Mouse (Mus musculus) embryonic facial prominence, embryonic 11.5 days (tissue): ENCODE results near the gene Uqcr11. TPM values are rescaled to one million over a fixed set of nuclear protein-coding genes. Genes with fewer than 3 reads are reported as not detected.

Experiments
- ATAC-seq: fragments of 200-750 bp; cut with Nextera tagmentation; replicated peaks from 2 replicates; pipeline ENCODE4 v1.8.0; 2017; ENCODE audit warnings: low read depth; ENCODE audit not compliant: insufficient number of reproducible peaks, low FRiP score, low TSS enrichment
- DNase-seq: peaks from one replicate; pipeline ENCODE4 v3.0.0-alpha.2; 2015; ENCODE audit warnings: low spot score
- H3K27ac ChIP-seq: fragments of 300-500 bp; sonication (generic); replicated peaks from 2 replicates; pipeline ENCODE4 v1.5.1; 2014; ENCODE audit warnings: mild to moderate bottlenecking, low read depth, low read length, control low read depth
- H3K27me3 ChIP-seq: fragments of 300-500 bp; sonication (generic); 2 replicates; pipeline ENCODE4 v1.6.1; 2014; ENCODE audit warnings: mild to moderate bottlenecking, low read length, moderate library complexity, mixed read lengths; ENCODE audit not compliant: control insufficient read depth, insufficient read depth
- H3K36me3 ChIP-seq: fragments of 300-500 bp; sonication (generic); replicated peaks from 2 replicates; pipeline ENCODE4 v1.6.1; 2014; ENCODE audit warnings: low read depth, mild to moderate bottlenecking, low read length, moderate library complexity, mixed read lengths; ENCODE audit not compliant: control insufficient read depth, insufficient read depth
- H3K4me1 ChIP-seq: fragments of 300-500 bp; sonication (generic); 2 replicates; pipeline ENCODE4 v1.6.1; 2014; ENCODE audit warnings: low read length, mixed read lengths; ENCODE audit not compliant: control insufficient read depth, insufficient read depth
- H3K4me2 ChIP-seq: fragments of 300-500 bp; sonication (generic); 2 replicates; pipeline ENCODE4 v1.6.1; 2014; ENCODE audit warnings: low read depth, mild to moderate bottlenecking, control low read depth, low read length, moderate library complexity
- H3K4me3 ChIP-seq: fragments of 300-500 bp; sonication (generic); 2 replicates; pipeline ENCODE4 v1.5.1; 2014; ENCODE audit warnings: low read depth, low read length, control low read depth
- H3K9ac ChIP-seq: fragments of 300-500 bp; sonication (generic); replicated peaks from 2 replicates; pipeline ENCODE4 v1.6.1; 2014; ENCODE audit warnings: mild to moderate bottlenecking, control low read depth, low read length
- H3K9me3 ChIP-seq: fragments of 300-500 bp; sonication (generic); replicated peaks from 2 replicates; pipeline ENCODE4 v1.6.1; 2016; ENCODE audit warnings: mild to moderate bottlenecking, low read length, inconsistent platforms, mixed read lengths; ENCODE audit not compliant: control insufficient read depth
- WGBS: fragments of 180-500 bp; shearing (Covaris S2); extraction: QIAGEN DNeasy Blood & Tissue Kit; methylation state at CpG from one replicate; pipeline ENCODE4 v1.1.7; 2014; 5-methylcytosine and 5-hydroxymethylcytosine counted together
- polyA plus RNA-seq: library from polyadenylated mRNA; unstranded; fragments of >200 nt; fragmentation: Nextera tagmentation; extraction: Ambion mirVana; gene quantifications from 2 replicates; pipeline ENCODE4 v1.2.1, GENCODE M21; 2014

The Uqcr11 gene
- polyA plus RNA-seq, 1 experiment from 2014 or later, result 377 TPM

DNA sequence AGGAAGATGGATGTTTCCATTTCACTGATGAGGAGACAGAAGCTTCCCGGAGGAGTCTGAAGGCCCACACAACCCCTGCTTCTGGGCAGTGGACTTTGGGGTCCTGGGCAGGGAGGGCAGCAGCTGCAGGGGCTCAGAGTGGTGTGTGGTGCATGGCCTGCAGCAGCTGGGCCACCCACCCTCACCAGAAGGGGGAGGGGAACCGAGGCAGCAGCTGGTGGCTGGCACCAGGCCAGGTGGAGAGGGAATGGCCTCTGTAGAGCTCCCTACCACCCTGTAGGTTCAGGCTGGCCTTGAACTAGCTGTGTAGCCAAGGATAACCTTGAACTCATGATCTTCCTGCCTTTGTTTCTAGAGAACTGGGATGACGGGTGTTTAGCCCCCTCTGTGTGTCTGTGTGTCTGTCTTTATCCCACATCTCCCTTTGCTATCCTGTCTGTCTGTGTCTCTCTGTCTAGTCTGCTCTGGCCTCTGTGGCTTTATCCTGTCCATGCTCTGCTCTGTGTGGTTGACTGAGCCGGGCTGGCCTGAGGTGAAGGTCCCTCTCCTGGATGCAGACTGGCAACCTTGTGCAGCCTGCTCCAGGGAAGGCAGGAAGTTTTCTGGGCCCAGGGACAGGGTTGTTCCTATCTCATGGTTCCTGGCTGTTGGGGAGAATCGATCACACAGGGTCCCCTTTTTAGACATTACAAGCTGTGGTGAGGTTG, 37.9 kb upstream of the Uqcr11 start:
- Histone ChIP-seq H3K9me3 (no peaks in the 10 kb centered on the region), H3K4me1 (no peaks in the 10 kb centered on the region), H3K4me3 (no peak overlapping the region), H3K27me3 (peaks cover 2% of the 10 kb centered on the region; the same call in 1 of the 2 replicates), H3K4me2 (no peak overlapping the region), H3K27ac (no peak overlapping the region), H3K36me3 (no peaks in the 10 kb centered on the region), H3K9ac (no peak overlapping the region)
- ATAC-seq (no peak), DNase-seq (no peak)
- WGBS, result 46% methylated on average over 5 of the region's 5 CpGs

DNA sequence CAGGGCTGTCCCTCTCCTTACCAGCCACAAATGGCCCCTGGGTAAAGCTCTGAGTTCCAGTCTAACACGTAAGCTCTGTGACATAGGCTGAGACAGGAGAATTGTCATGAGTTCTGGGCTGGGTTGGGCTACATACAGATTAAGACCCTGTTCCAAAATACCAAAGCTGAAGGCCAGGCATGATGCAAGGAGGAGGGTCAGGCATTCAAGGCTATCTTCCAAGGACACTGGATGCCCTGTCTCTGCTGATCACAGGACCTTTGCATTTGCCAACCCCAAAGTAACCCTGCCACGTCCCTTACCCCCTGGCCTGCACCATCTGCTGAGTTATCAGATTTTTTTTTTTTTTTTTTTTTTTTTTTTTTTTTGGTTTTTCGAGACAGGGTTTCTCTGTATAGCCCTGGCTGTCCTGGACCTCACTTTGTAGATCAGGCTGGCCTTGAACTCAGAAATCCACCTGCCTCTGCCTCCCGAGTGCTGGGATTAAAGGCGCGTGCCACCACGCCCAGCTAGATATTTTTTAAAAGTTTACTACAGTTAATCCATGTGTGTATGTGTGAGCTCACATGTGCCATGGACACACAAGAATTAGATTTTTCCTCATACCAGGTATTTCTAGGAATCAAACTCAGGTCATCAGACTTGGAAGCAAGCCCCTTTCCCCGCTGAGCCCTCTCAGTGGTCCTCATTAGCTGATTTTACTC, 37.1 kb upstream of the Uqcr11 start:
- DNase-seq (no peak), ATAC-seq (no peak)
- Histone ChIP-seq H3K4me2 (no peak overlapping the region), H3K27ac (no peak overlapping the region), H3K4me3 (no peak overlapping the region), H3K27me3 (peaks cover 2% of the 10 kb centered on the region; the same call in 1 of the 2 replicates), H3K36me3 (no peaks in the 10 kb centered on the region), H3K9me3 (no peaks in the 10 kb centered on the region), H3K4me1 (no peaks in the 10 kb centered on the region), H3K9ac (no peak overlapping the region)
- WGBS, result 81% methylated on average over 8 of the region's 8 CpGs

DNA sequence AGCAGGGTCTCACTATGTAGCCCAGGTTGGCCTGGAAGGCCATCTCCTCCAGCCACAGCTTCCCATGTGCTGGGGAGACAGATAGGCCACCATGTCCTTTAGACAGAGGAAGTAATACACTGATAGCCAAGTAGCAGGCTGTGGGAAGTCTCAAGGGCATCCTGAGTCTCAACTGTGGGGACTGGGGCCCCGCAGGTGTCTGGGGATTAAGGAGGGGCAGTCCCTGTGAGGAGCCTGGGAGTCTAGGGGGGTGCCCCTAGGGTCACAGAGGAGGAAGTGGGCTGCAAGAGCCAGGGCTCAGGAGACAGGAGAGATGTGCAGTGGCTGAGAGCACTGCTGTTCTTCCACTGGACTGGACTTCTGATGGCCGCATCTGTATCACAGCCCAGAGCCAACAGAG, 36.4 kb upstream of the Uqcr11 start:
- no peak overlapping the region for H3K27ac ChIP-seq
- ATAC-seq (no peak), DNase-seq (no peak)
- no peak overlapping the region for H3K9ac ChIP-seq
- H3K4me3 ChIP-seq, result no peak overlapping the region
- H3K36me3 ChIP-seq, result no peaks in the 10 kb centered on the region
- H3K27me3 ChIP-seq, result peaks cover 2% of the 10 kb centered on the region; the same call in 1 of the 2 replicates
- no peaks in the 10 kb centered on the region for H3K9me3 ChIP-seq
- no peaks in the 10 kb centered on the region for H3K4me1 ChIP-seq
- WGBS, result 49% methylated on average over 2 of the region's 2 CpGs
- no peak overlapping the region for H3K4me2 ChIP-seq

DNA sequence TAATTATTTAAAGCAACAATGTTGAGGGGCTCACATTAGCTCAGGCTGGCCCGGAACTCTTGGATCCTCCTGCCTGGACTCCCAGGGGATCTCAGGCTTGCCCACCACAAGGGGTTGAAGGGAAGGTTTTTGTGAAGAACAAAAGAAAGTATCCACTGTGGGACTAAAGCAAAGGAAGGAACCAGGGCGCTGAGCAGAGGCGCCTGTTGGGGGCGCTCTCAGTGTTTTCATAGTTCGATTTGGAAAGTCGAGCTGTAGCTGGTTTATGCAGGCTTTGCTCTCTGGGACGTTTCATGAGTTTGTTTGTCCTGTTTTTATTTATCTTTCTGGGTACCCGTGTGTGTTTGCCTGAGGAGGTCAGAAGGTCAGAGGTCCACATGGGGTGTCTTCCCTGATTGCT, 35.0 kb upstream of the Uqcr11 start:
- Histone ChIP-seq H3K9ac (no peak overlapping the region), H3K9me3 (no peaks in the 10 kb centered on the region), H3K4me1 (no peaks in the 10 kb centered on the region), H3K4me3 (no peak overlapping the region), H3K27me3 (peaks cover 2% of the 10 kb centered on the region; the same call in 1 of the 2 replicates), H3K36me3 (no peaks in the 10 kb centered on the region), H3K4me2 (no peak overlapping the region), H3K27ac (no peak overlapping the region)
- WGBS, result 59% methylated on average over 8 of the region's 8 CpGs
- ATAC-seq (no peak), DNase-seq (no peak)

DNA sequence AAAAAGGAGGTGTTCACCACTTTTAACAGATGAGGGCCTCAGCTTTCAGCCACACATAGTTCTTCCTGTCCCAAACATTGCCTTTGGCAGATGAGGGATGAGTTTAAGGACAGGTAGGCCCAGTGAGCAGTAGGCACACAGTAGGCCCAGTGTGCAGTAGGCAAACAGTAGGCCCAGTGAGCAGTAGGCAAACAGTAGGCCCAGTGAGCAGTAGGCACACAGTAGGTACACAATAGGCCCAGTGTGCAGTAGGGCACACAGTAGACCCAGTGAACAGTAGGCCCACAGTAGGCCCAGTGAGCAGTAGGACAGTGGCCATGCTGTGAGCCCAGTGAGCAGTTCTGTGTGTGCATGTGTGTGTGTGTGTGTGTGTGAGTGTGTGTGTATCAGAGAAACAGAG, 33.4 kb upstream of the Uqcr11 start:
- no peak overlapping the region for H3K4me3 ChIP-seq
- no peaks in the 10 kb centered on the region for H3K9me3 ChIP-seq
- H3K27me3 ChIP-seq, result peaks cover 2% of the 10 kb centered on the region; the same call in 1 of the 2 replicates
- H3K4me2 ChIP-seq, result no peak overlapping the region
- ATAC-seq (no peak), DNase-seq (no peak)
- no peak overlapping the region for H3K9ac ChIP-seq
- H3K27ac ChIP-seq, result no peak overlapping the region
- no peaks in the 10 kb centered on the region for H3K4me1 ChIP-seq
- H3K36me3 ChIP-seq, result no peaks in the 10 kb centered on the region

DNA sequence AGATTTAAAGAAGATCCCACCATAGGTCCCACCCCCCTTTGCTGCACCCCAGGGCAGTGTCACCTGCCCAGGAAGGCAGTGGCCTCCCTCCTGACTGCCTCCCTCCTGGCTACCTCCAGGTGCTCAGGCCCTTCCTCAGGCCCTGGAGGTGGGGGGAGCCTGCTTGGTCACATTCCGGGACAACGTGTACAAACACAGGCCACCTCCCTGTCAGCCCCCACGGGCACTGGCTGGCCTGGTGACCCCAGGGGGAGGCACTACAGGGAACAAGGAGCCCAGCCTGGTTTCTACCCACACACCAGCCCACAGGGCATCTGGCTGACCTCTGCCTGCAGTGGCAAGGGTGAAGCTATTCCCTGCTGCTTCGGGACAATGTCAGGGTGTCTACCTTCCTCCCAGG, 31.3 kb upstream of the Uqcr11 start:
- H3K36me3 ChIP-seq, result no peaks in the 10 kb centered on the region
- H3K27ac ChIP-seq, result no peak overlapping the region
- H3K4me1 ChIP-seq, result no peaks in the 10 kb centered on the region
- H3K9ac ChIP-seq, result no peak overlapping the region
- DNase-seq (no peak), ATAC-seq (no peak)
- H3K27me3 ChIP-seq, result no peaks in the 10 kb centered on the region
- WGBS, result 57% methylated on average over 4 of the region's 4 CpGs
- H3K4me2 ChIP-seq, result no peak overlapping the region
- H3K4me3 ChIP-seq, result no peak overlapping the region
- no peaks in the 10 kb centered on the region for H3K9me3 ChIP-seq

DNA sequence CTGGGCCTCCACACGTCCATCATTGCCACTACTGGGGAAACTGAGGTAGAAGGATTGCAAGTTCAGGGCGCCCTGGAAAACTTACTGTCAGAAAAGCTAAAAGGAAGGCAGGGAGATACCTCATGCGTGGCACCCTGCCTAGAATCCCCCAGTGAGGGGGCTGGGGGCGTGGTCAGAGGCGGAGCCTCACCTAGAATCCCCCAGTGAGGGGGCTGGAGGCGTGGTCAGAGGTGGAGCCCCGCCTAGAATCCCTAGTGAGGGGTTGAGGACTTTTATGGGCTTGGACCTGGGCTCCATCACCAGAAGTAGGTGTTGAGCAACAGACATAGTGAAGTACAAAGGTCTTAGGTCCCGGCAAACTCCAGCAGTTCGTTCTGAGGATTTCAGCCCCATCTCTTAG, 29.6 kb upstream of the Uqcr11 start:
- no peak overlapping the region for H3K9ac ChIP-seq
- H3K4me2 ChIP-seq, result no peak overlapping the region; the same call in 1 of the 2 replicates
- no peaks in the 10 kb centered on the region for H3K27me3 ChIP-seq
- no peaks in the 10 kb centered on the region for H3K9me3 ChIP-seq
- no peaks in the 10 kb centered on the region for H3K36me3 ChIP-seq
- ATAC-seq (no peak), DNase-seq (no peak)
- no peak overlapping the region for H3K27ac ChIP-seq
- 13% methylated on average over 9 of the region's 9 CpGs for WGBS
- no peak overlapping the region for H3K4me3 ChIP-seq
- no peaks in the 10 kb centered on the region for H3K4me1 ChIP-seq

DNA sequence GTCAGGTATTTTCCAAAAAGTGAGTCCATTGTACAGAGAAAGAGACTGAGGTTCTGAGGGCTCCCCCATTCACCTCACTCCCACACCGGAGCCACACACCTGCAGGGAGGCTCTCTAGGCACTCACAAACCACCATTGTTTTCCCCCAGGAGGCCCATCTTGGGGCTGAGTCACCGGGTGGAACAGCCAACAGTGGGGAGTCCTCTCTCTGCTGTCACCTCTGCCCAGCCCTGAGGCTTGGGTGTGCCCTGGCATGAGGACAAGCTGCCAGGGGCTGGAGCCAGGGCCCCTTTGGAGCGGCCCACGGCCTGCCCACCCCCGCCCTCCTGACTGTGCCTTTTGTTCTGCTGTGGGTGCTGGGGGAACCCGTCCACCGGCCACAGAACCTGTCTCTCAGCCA, 29.1 kb upstream of the Uqcr11 start:
- Histone ChIP-seq H3K36me3 (no peaks in the 10 kb centered on the region), H3K9me3 (no peaks in the 10 kb centered on the region), H3K4me2 (no peak overlapping the region), H3K9ac (no peak overlapping the region), H3K27ac (no peak overlapping the region), H3K4me3 (no peak overlapping the region), H3K4me1 (no peaks in the 10 kb centered on the region), H3K27me3 (no peaks in the 10 kb centered on the region)
- ATAC-seq, result no peak
- DNase-seq, result no peak
- 41% methylated on average over 7 of the region's 7 CpGs for WGBS
